Mouse (Mus musculus) hindbrain, postnatal 0 days (tissue): ENCODE data around the gene Chmp5. TPM values are rescaled to one million over a fixed set of nuclear protein-coding genes. Genes with fewer than 3 reads are reported as not detected.
"Not testable (repeated sequence)": the region's sequence is repeated elsewhere in the genome, so short reads cannot be mapped to it uniquely, and the experiment has no call there.

Experiments
- ATAC-seq: fragments of 200-750 bp; cut with Nextera tagmentation; 2 replicates; pipeline ENCODE4 v1.8.0; 2017; ENCODE audit warnings: mild to moderate bottlenecking, moderate TSS enrichment, moderate library complexity
- DNase-seq: peaks from one replicate; pipeline ENCODE4 v3.0.0-alpha.2; 2015; ENCODE audit warnings: low spot score
- H3K27ac ChIP-seq: fragments of 300-500 bp; sonication (generic); 2 replicates; pipeline ENCODE4 v1.5.1; 2014; ENCODE audit warnings: mild to moderate bottlenecking
- H3K27me3 ChIP-seq: fragments of 300-500 bp; sonication (generic); 2 replicates; pipeline ENCODE4 v1.6.1; 2014; ENCODE audit warnings: low read length, mixed read lengths; ENCODE audit not compliant: insufficient read depth
- H3K36me3 ChIP-seq: fragments of 300-500 bp; sonication (generic); 2 replicates; pipeline ENCODE4 v1.6.1; 2014; ENCODE audit warnings: low read length, mixed read lengths; ENCODE audit not compliant: insufficient read depth
- H3K4me1 ChIP-seq: fragments of 300-500 bp; sonication (generic); 2 replicates; pipeline ENCODE4 v1.6.1; 2014; ENCODE audit warnings: antibody characterized with exemption, low read length, mixed read lengths; ENCODE audit not compliant: insufficient read depth
- H3K4me2 ChIP-seq: fragments of 300-500 bp; sonication (generic); 2 replicates; pipeline ENCODE4 v1.6.1; 2014; ENCODE audit warnings: low read depth, mild to moderate bottlenecking, low read length, moderate library complexity, mixed read lengths
- H3K4me3 ChIP-seq: fragments of 300-500 bp; sonication (generic); 2 replicates; pipeline ENCODE4 v1.5.1; 2014; ENCODE audit warnings: low read length
- H3K9ac ChIP-seq: fragments of 300-500 bp; sonication (generic); replicated peaks from 2 replicates; pipeline ENCODE4 v1.6.1; 2014; ENCODE audit warnings: mild to moderate bottlenecking, low read length, moderate library complexity, mixed read lengths
- H3K9me3 ChIP-seq: fragments of 300-500 bp; sonication (generic); 2 replicates; pipeline ENCODE4 v1.6.1; 2016; ENCODE audit warnings: low read length, mixed read lengths
- CTCF ChIP-seq: IDR thresholded peaks from 2 replicates; pipeline ENCODE4 v1.5.1; 2016; ENCODE audit warnings: antibody characterized with exemption, control low read depth, low read depth
- WGBS: fragments of 180-500 bp; shearing (Covaris S2); extraction: QIAGEN DNeasy Blood & Tissue Kit; methylation state at CpG from one replicate; pipeline ENCODE4 v1.1.7; 2014; 5-methylcytosine and 5-hydroxymethylcytosine counted together
- polyA plus RNA-seq: library from polyadenylated mRNA; unstranded; fragments of >200 nt; fragmentation: Nextera tagmentation; extraction: Ambion mirVana; gene quantifications from 2 replicates; pipeline ENCODE4 v1.2.1, GENCODE M21; 2015
- total RNA-seq: library from RNA; depleted of rRNA; stranded (reverse); fragments of >200 nt; gene quantifications from 2 replicates; pipeline ENCODE4 v1.2.3, GENCODE M21; 2014

Chmp5 gene
- total and polyA plus RNA-seq, 2 experiments from 2014 or later: 37.0 to 131 TPM

- H3K9me3 ChIP-seq: no peaks in the 10 kb centered on the region
- no peak for ATAC-seq
- no peak overlapping the region for H3K4me3 ChIP-seq
- no peak overlapping the region for H3K4me2 ChIP-seq
- no peak overlapping the region for H3K9ac ChIP-seq
- no peak for TF ChIP-seq CTCF
- WGBS: 77% methylated on average over 6 of the region's 6 CpGs
- H3K27ac ChIP-seq: no peak overlapping the region
- H3K27me3 ChIP-seq: no peaks in the 10 kb centered on the region
- H3K4me1 ChIP-seq: no peaks in the 10 kb centered on the region
- no peaks in the 10 kb centered on the region for H3K36me3 ChIP-seq
- DNase-seq: no peak
Measured at GRCm38 (mm10) chr4:40923087-40923651, 25.0 kb upstream of the Chmp5 start.

- no peaks in the 10 kb centered on the region for H3K4me1 ChIP-seq
- no peaks in the 10 kb centered on the region for H3K36me3 ChIP-seq
- no peak overlapping the region for H3K4me2 ChIP-seq
- no peak for TF ChIP-seq CTCF
- H3K4me3 ChIP-seq: no peak overlapping the region
- 29% methylated on average over 3 of the region's 3 CpGs for whole genome bisulfite sequencing
- no peak overlapping the region for H3K27ac ChIP-seq
- DNase-seq (no peak), ATAC-seq (no peak)
- no peak overlapping the region for H3K9ac ChIP-seq
- H3K9me3 ChIP-seq: no peaks in the 10 kb centered on the region
- H3K27me3 ChIP-seq: no peaks in the 10 kb centered on the region
Measured at GRCm38 (mm10) chr4:40925568-40925967, 22.6 kb upstream of the Chmp5 start.

GRCm38 (mm10) chr4:40929046-40929445 lies 19.2 kb upstream of the Chmp5 start:
- no peak overlapping the region for H3K4me3 ChIP-seq
- H3K4me2 ChIP-seq: no peak overlapping the region
- DNase-seq: no peak
- WGBS: 83% methylated on average over 7 of the region's 7 CpGs
- ATAC-seq: no peak
- no peaks in the 10 kb centered on the region for H3K36me3 ChIP-seq
- H3K9ac ChIP-seq: no peak overlapping the region
- TF ChIP-seq CTCF: no peak
- H3K4me1 ChIP-seq: no peaks in the 10 kb centered on the region
- H3K27me3 ChIP-seq: no peaks in the 10 kb centered on the region
- H3K27ac ChIP-seq: no peak overlapping the region
- H3K9me3 ChIP-seq: no peaks in the 10 kb centered on the region

- no peak for DNase-seq
- Histone ChIP-seq H3K27me3 (no peaks in the 10 kb centered on the region), H3K9me3 (no peaks in the 10 kb centered on the region), H3K4me2 (no peak overlapping the region), H3K9ac (no peak overlapping the region), H3K27ac (no peak overlapping the region), H3K4me1 (no peaks in the 10 kb centered on the region), H3K4me3 (no peak overlapping the region), H3K36me3 (peaks cover 12% of the 10 kb centered on the region)
- no peak for TF ChIP-seq CTCF
- no peak for ATAC-seq
- 93% methylated on average over 5 of the region's 5 CpGs for WGBS
Measured at GRCm38 (mm10) chr4:40933694-40934093, 14.5 kb upstream of the Chmp5 start.

- not testable (repeated sequence) for H3K9ac ChIP-seq, H3K27ac ChIP-seq, ATAC-seq, H3K4me1 ChIP-seq, H3K4me2 ChIP-seq, H3K4me3 ChIP-seq, H3K27me3 ChIP-seq, DNase-seq, H3K9me3 ChIP-seq
- WGBS: 93% methylated on average over 3 of the region's 3 CpGs
- peaks cover 18% of the 10 kb centered on the region for H3K36me3 ChIP-seq
Measured at GRCm38 (mm10) chr4:40934369-40934768, 13.8 kb upstream of the Chmp5 start.

GRCm38 (mm10) chr4:40936175-40936839 lies 11.9 kb upstream of the Chmp5 start:
- no peaks in the 10 kb centered on the region for H3K9me3 ChIP-seq
- peaks cover 30% of the 10 kb centered on the region for H3K36me3 ChIP-seq
- H3K9ac ChIP-seq: no peak overlapping the region
- DNase-seq (peak; percentile 87), ATAC-seq (peak; percentile 97)
- 55% methylated on average over 9 of the region's 9 CpGs for WGBS
- no peaks in the 10 kb centered on the region for H3K27me3 ChIP-seq
- H3K4me3 ChIP-seq: no peak overlapping the region
- H3K27ac ChIP-seq: peak overlapping the region; percentile 52; the same call in 1 of the 2 replicates
- H3K4me2 ChIP-seq: no peak overlapping the region
- no peak for TF ChIP-seq CTCF
- no peaks in the 10 kb centered on the region for H3K4me1 ChIP-seq

GRCm38 (mm10) chr4:40938793-40939192 lies 9.4 kb upstream of the Chmp5 start:
- no peaks in the 10 kb centered on the region for H3K9me3 ChIP-seq
- H3K4me1 ChIP-seq: no peaks in the 10 kb centered on the region
- H3K9ac ChIP-seq: no peak overlapping the region
- ATAC-seq (no peak), DNase-seq (no peak)
- H3K27me3 ChIP-seq: no peaks in the 10 kb centered on the region
- 95% methylated on average over 5 of the region's 5 CpGs for WGBS
- TF ChIP-seq CTCF: no peak
- peaks cover 47% of the 10 kb centered on the region for H3K36me3 ChIP-seq
- no peak overlapping the region for H3K4me3 ChIP-seq
- no peak overlapping the region for H3K27ac ChIP-seq
- H3K4me2 ChIP-seq: no peak overlapping the region
